Comparison of ENCODE assay signal across 8 mouse cellular contexts in genomic region chr1:136212803-136213202, GRCm38 (mm10). TPM values are rescaled to one million over a fixed set of nuclear protein-coding genes. Genes with fewer than 3 reads are reported as not detected.
A peak's percentile ranks its signal among the peaks of the same experiment; 100 is the strongest.
DNase-seq lines count a peak whose midpoint lies in the region; ATAC-seq and TF ChIP-seq lines count a peak whose summit lies in the region.

Gene Mroh3 (minus strand): TSS chr1:136212828.

- TF ChIP-seq RAD21 in MEL (IDR thresholded peaks at IDR 0.05; ENCODE audit: low read depth, low read length) = peak; percentile 85

- no peaks in the 10 kb centered on the region; a peak in 2 of 4 replicates for H3K27me3 ChIP-seq in MEL (ENCODE audit: control insufficient read depth in 1 of 2, insufficient read depth in 2 of 2, low read length in 2 of 2)
- H3K27me3 ChIP-seq in limb, embryonic 13.5 days = no peaks in the 10 kb centered on the region
- H3K27me3 ChIP-seq in neural tube, embryonic 11.5 days (ENCODE audit: control insufficient read depth, insufficient read depth, low read length) = no peaks in the 10 kb centered on the region

- H3K36me3 ChIP-seq in MEL (ENCODE audit: control insufficient read depth in 1 of 2, insufficient read depth in 2 of 2, low read length in 2 of 2) = no peaks in the 10 kb centered on the region
- peaks cover 51% of the 10 kb centered on the region for H3K36me3 ChIP-seq in limb, embryonic 13.5 days
- peaks cover 9% of the 10 kb centered on the region for H3K36me3 ChIP-seq in neural tube, embryonic 11.5 days (ENCODE audit: control insufficient read depth, insufficient read depth, low read length)

- ATAC-seq in limb, embryonic 13.5 days (ENCODE audit: low FRiP score, low read depth) = peak; percentile 61
- no peak for ATAC-seq in neural tube, embryonic 11.5 days (ENCODE audit: insufficient read depth, low FRiP score, low TSS enrichment)

- H3K79me2 ChIP-seq in MEL (ENCODE audit: control insufficient read depth, insufficient read depth, low read length, poor library complexity) = no peaks in the 10 kb centered on the region

- H3K4me2 ChIP-seq in limb, embryonic 13.5 days (replicated peaks) = no peak within 1 kb of the TSS
- H3K4me2 ChIP-seq in neural tube, embryonic 11.5 days (ENCODE audit: low read depth) = no peak within 1 kb of the TSS

- H3K4me3 ChIP-seq in layer of hippocampus, adult 2 months = no peak within 1 kb of the TSS
- no peak within 1 kb of the TSS for H3K4me3 ChIP-seq in MEL (ENCODE audit: control insufficient read depth in 1 of 2, insufficient read depth in 1 of 2, low read depth in 2 of 2, low read length in 2 of 2)
- H3K4me3 ChIP-seq in embryonic fibroblast, embryonic 13.5 days (ENCODE audit: insufficient read depth, low read length) = no peak within 1 kb of the TSS
- no peak within 1 kb of the TSS for H3K4me3 ChIP-seq in limb, embryonic 13.5 days
- no peak within 1 kb of the TSS for H3K4me3 ChIP-seq in neural tube, embryonic 11.5 days (ENCODE audit: low read depth, low read length)

- no peaks in the 10 kb centered on the region for H3K9me3 ChIP-seq in MEL (replicated peaks; ENCODE audit: insufficient read depth, low read length)
- H3K9me3 ChIP-seq in limb, embryonic 13.5 days = no peaks in the 10 kb centered on the region
- no peaks in the 10 kb centered on the region for H3K9me3 ChIP-seq in neural tube, embryonic 11.5 days (ENCODE audit: control insufficient read depth, low read length)

- H3K27ac ChIP-seq in layer of hippocampus, adult 2 months = no peak within 1 kb of the TSS
- no peak within 1 kb of the TSS for H3K27ac ChIP-seq in MEL (ENCODE audit: control insufficient read depth, low read depth, low read length)
- no peak within 1 kb of the TSS for H3K27ac ChIP-seq in embryonic fibroblast, embryonic 13.5 days (ENCODE audit: insufficient read depth, low read length)
- no peak within 1 kb of the TSS for H3K27ac ChIP-seq in limb, embryonic 13.5 days
- no peak within 1 kb of the TSS for H3K27ac ChIP-seq in neural tube, embryonic 11.5 days (ENCODE audit: low read depth, low read length)

- TF ChIP-seq POLR2A in MEL (IDR thresholded peaks at IDR 0.05; ENCODE audit: control insufficient read depth in 1 of 2, insufficient read depth in 1 of 2, low read depth in 1 of 2, low read length in 2 of 2, poor library complexity in 1 of 2) = no peak
- TF ChIP-seq POLR2A in embryonic fibroblast, embryonic 13.5 days (IDR thresholded peaks at IDR 0.05; ENCODE audit: low read depth, low read length) = no peak

- TF ChIP-seq CTCF in layer of hippocampus, adult 2 months (conservative IDR thresholded peaks at IDR 0.05) = peak; percentile 85
- TF ChIP-seq CTCF in MEL (IDR thresholded peaks at IDR 0.05 in 2 of 3, conservative IDR thresholded peaks at IDR 0.05 in 1 of 3; ENCODE audit: control insufficient read depth in 1 of 3, insufficient read depth in 1 of 3, low read depth in 2 of 3, low read length in 3 of 3, poor library complexity in 1 of 3, severe bottlenecking in 1 of 3) = peak; percentile 61 to 83 (median 76)
- TF ChIP-seq CTCF in embryonic fibroblast, embryonic 13.5 days (IDR thresholded peaks at IDR 0.05; ENCODE audit: borderline replicate concordance, insufficient read depth, low read length) = peak; percentile 38; the same call in 1 of the 2 replicates

- 50% methylated on average over 3 of the region's 3 CpGs for WGBS in limb, embryonic 13.5 days
- 44% methylated on average over 3 of the region's 3 CpGs for WGBS in neural tube, embryonic 11.5 days

- peak; percentile 33 to 54 for DNase-seq in layer of hippocampus, adult 2 months (ENCODE audit: low spot score in 2 of 2)
- DNase-seq in layer of hippocampus, adult 8-10 months (ENCODE audit: low spot score in 2 of 2) = no peak
- DNase-seq in MEL (ENCODE audit: low read depth, low spot score) = peak; percentile 51
- DNase-seq in neural tube, embryonic 11.5 days (ENCODE audit: low spot score) = peak; percentile 57
- DNase-seq in urinary bladder, postnatal 14 days (ENCODE audit: low spot score) = no peak
- no peak for DNase-seq in layer of hippocampus, adult 9-11 months

- no peaks in the 10 kb centered on the region for H3K4me1 ChIP-seq in MEL (ENCODE audit: control insufficient read depth in 1 of 2, insufficient read depth in 2 of 2, low read length in 2 of 2)
- H3K4me1 ChIP-seq in embryonic fibroblast, embryonic 13.5 days (ENCODE audit: control insufficient read depth, insufficient read depth, low read length) = no peaks in the 10 kb centered on the region
- no peaks in the 10 kb centered on the region for H3K4me1 ChIP-seq in limb, embryonic 13.5 days
- H3K4me1 ChIP-seq in neural tube, embryonic 11.5 days (ENCODE audit: control insufficient read depth, insufficient read depth, low read length) = no peaks in the 10 kb centered on the region

- TF ChIP-seq EP300 in MEL (IDR thresholded peaks at IDR 0.05; ENCODE audit: low read depth in 1 of 2, low read length in 2 of 2) = no peak

- no peak within 1 kb of the TSS for H3K9ac ChIP-seq in MEL (ENCODE audit: control insufficient read depth, low read depth, low read length, poor library complexity, severe bottlenecking)
- H3K9ac ChIP-seq in limb, embryonic 13.5 days = no peak within 1 kb of the TSS
- no peak within 1 kb of the TSS for H3K9ac ChIP-seq in neural tube, embryonic 11.5 days (ENCODE audit: low read length)

TF ChIP-seq in MEL, 35 proteins besides CTCF, POLR2A, EP300 and RAD21:
- TF ChIP-seq MAFK (IDR thresholded peaks at IDR 0.05; ENCODE audit: borderline replicate concordance, low read depth, low read length) = no peak
- peak; percentile 84 for TF ChIP-seq SMC3 (IDR thresholded peaks at IDR 0.05; ENCODE audit: low read depth, low read length)
- peak; percentile 77 for TF ChIP-seq ZC3H11A (IDR thresholded peaks at IDR 0.05; ENCODE audit: low read depth, low read length)

RNA-seq across cellular contexts. Expression of gene Mroh3, which starts in this region (rescaled TPM):
- total RNA-seq in layer of hippocampus, adult 2 months (2021) = 1 to 10 TPM; 1.3 to 1.5 TPM
- 1 to 10 TPM in 2 of 4 experiments, under 1 TPM in 2; 0.71 to 3.1 (median 2.0) TPM for total RNA-seq in layer of hippocampus, adult 8-10 months (2022)
- total RNA-seq in MEL (2012; rRNA removed) = not detected in 2 replicates
- not detected for polyA plus RNA-seq in MEL (2012; ENCODE audit: insufficient read depth in 1 of 2, insufficient read length in 2 of 2, low read depth in 1 of 2, low replicate concordance in 2 of 2, missing spikeins in 1 of 2)
- polyA plus RNA-seq in embryonic fibroblast, embryonic 13.5 days (2011; ENCODE audit: insufficient read length, low read depth, missing spikeins) = 0.45 and 1.2 TPM in 2 replicates
- polyA plus RNA-seq in limb, embryonic 13.5 days (2015; fragmentation: Nextera tagmentation; extraction: Ambion mirVana) = 0.17 TPM in 1 of 2 replicates, not detected in the other
- not detected in 2 replicates for polyA plus RNA-seq in neural tube, embryonic 11.5 days (2014; fragmentation: Nextera tagmentation; extraction: Ambion mirVana)

Comparison
In these comparisons a context has a peak if more than half of its experiments do, and no peak if none do; other contexts are left out.
1. DNase-seq: peak in layer of hippocampus, adult 2 months (2 of 2); none in layer of hippocampus, adult 8-10 months (0 of 2), urinary bladder, postnatal 14 days (single experiment) and layer of hippocampus, adult 9-11 months (single experiment).
2. Peak in DNase-seq in MEL; RNA of the gene not detected or under 1 TPM.
3. Peak in ATAC-seq in limb, embryonic 13.5 days; RNA of the gene not detected or under 1 TPM.
4. Peak in DNase-seq in neural tube, embryonic 11.5 days; RNA of the gene not detected or under 1 TPM.
5. Peak in every context shown above with its lines, with median percentiles within 50 percentile points of each other: CTCF ChIP-seq.